Mouse (Mus musculus): ENCODE measurements at regions not wholly inside any gene's neighbourhood (a gene's known extent, or its start where the extent isn't known, plus 50 kb on each side); places are given as distances from the start of the nearest gene placed in this dataset.

DNA sequence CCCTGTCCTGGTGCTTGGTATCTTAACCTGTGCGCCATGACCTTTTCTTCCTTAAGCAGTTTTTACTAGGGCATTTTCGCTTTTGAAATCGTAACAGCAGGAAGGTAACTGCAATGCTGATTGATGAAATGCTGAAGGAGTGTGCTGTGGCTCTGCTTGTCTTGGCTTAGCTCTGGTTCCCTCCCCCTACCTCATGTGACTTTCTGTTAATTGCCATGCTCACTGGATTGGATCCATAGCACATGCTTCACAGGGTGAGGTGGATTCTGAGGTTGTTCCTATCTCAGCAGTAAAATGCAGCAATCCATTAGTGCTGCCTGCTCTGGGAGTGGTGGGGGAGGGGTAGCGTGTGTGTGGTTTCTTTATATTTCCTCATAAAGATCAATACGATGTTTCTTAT is 268.6 kb upstream of the Eef2kmt start:
- ATAC-seq (ENCODE audit: low FRiP score, low TSS enrichment) (no peak), DNase-seq (ENCODE audit: low spot score) (no peak)
- H3K9ac ChIP-seq (ENCODE audit: low read length): no peak overlapping the region
- H3K4me1 ChIP-seq (replicated peaks; ENCODE audit: control insufficient read depth, insufficient read depth): no peaks in the 10 kb centered on the region
- no peaks in the 10 kb centered on the region for H3K36me3 ChIP-seq (ENCODE audit: control insufficient read depth, insufficient read depth, low read length)
- no peaks in the 10 kb centered on the region for H3K9me3 ChIP-seq (ENCODE audit: control insufficient read depth, low read length)
- WGBS: 81% methylated on average over 5 of the region's 5 CpGs
- H3K4me2 ChIP-seq (replicated peaks; ENCODE audit: low read depth): no peak overlapping the region
- H3K4me3 ChIP-seq (ENCODE audit: low read depth, low read length): no peak overlapping the region
- H3K27me3 ChIP-seq (ENCODE audit: control insufficient read depth, insufficient read depth, low read length): no peaks in the 10 kb centered on the region
- TF ChIP-seq CTCF (IDR thresholded peaks at IDR 0.05; ENCODE audit: low read depth) (no peak), EP300 (optimal IDR thresholded peaks at IDR 0.05) (no peak)
- no peak overlapping the region for H3K27ac ChIP-seq (replicated peaks)

DNA sequence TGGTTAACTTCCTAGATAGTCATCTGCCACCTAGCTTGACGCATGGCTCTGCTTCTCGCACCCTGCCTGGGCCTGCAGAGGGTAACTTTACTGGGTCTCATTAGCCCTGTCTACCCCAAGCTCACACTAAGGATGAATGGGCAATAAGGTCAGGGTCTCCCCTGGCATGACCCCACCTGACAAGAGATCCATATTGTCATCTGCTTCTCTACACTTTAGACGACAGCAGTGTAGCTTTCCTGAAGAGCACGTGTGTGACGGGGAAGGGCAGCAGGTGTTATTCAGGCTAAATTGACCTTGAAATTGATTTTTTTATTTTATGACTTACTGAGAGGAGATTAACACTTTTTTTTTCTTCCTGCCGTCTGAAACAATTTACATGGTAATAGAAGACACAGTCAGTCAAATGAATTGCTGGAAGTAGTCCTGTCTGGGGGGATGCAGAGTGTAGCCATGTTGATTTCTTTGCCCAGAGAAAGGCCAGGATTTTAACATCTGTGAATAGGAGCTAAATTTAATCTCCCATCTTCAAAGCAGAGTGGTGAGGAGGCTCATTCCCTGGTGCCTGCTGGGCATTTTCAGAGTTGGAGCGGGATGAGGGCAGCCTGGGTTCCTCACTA is 267.7 kb upstream of the Eef2kmt start:
- Histone ChIP-seq H3K4me3 (ENCODE audit: low read depth, low read length) (no peak overlapping the region), H3K4me1 (replicated peaks; ENCODE audit: control insufficient read depth, insufficient read depth) (no peaks in the 10 kb centered on the region), H3K36me3 (ENCODE audit: control insufficient read depth, insufficient read depth, low read length) (no peaks in the 10 kb centered on the region), H3K4me2 (replicated peaks; ENCODE audit: low read depth) (no peak overlapping the region), H3K9me3 (ENCODE audit: control insufficient read depth, low read length) (no peaks in the 10 kb centered on the region), H3K27me3 (ENCODE audit: control insufficient read depth, insufficient read depth, low read length) (no peaks in the 10 kb centered on the region), H3K9ac (ENCODE audit: low read length) (no peak overlapping the region), H3K27ac (replicated peaks) (no peak overlapping the region)
- 72% methylated on average over 7 of the region's 7 CpGs for WGBS
- ATAC-seq (ENCODE audit: low FRiP score, low TSS enrichment): no peak
- no peak for DNase-seq (ENCODE audit: low spot score)
- TF ChIP-seq CTCF (IDR thresholded peaks at IDR 0.05; ENCODE audit: low read depth): no peak
- TF ChIP-seq EP300 (optimal IDR thresholded peaks at IDR 0.05): no peak

DNA sequence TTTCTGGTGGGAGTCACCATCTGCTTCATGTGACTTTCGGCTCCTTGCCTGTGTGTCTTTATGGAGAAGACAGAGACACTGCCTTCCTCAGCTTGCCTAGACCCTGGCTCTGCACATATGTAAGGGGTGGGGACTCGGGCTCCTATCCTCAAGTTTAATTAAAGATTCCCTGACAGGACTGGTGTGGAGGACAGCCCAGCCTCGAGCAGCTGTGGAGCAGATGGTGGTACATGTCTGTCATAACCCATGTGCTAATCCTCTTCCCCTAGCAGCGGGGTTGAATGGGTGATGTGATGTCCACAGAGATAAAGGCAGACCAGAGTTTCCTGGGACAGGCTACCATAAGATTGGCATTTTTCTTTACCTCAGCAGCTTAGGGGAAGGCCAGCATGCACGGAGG is 262.0 kb upstream of the Eef2kmt start:
- no peak overlapping the region for H3K4me2 ChIP-seq (replicated peaks; ENCODE audit: low read depth)
- H3K4me3 ChIP-seq (ENCODE audit: low read depth, low read length): no peak overlapping the region
- H3K27ac ChIP-seq (replicated peaks): no peak overlapping the region
- no peak overlapping the region for H3K9ac ChIP-seq (ENCODE audit: low read length)
- H3K9me3 ChIP-seq (ENCODE audit: control insufficient read depth, low read length): no peaks in the 10 kb centered on the region
- TF ChIP-seq EP300 (optimal IDR thresholded peaks at IDR 0.05) (no peak), CTCF (IDR thresholded peaks at IDR 0.05; ENCODE audit: low read depth) (no peak)
- H3K4me1 ChIP-seq (replicated peaks; ENCODE audit: control insufficient read depth, insufficient read depth): no peaks in the 10 kb centered on the region
- H3K36me3 ChIP-seq (ENCODE audit: control insufficient read depth, insufficient read depth, low read length): no peaks in the 10 kb centered on the region
- no peak for DNase-seq (ENCODE audit: low spot score)
- 66% methylated on average over 5 of the region's 5 CpGs for WGBS
- no peaks in the 10 kb centered on the region for H3K27me3 ChIP-seq (ENCODE audit: control insufficient read depth, insufficient read depth, low read length)
- ATAC-seq (ENCODE audit: low FRiP score, low TSS enrichment): no peak

DNA sequence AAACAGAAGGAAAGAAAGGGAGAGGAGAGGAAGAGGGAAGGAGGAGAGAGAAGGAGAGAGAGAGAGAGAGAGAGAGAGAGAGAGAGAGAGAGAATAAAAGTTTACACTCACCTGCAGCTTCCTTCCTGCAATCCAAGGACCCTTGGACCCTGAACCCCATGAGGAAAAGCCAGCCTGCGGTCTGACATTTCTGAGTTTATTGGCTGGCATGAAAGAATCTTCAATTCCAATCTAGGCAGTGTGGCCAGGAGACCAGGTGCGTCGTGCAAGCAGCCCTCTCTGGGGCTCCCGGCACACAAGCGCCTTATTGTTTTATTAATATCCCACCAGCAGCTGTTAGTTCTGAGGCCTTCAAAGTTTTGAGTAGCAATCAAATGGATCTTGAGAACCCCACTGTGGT is 260.1 kb upstream of the Eef2kmt start:
- 75% methylated on average over 5 of the region's 5 CpGs for WGBS
- Histone ChIP-seq H3K9me3 (ENCODE audit: control insufficient read depth, low read length) (no peaks in the 10 kb centered on the region), H3K9ac (ENCODE audit: low read length) (no peak overlapping the region), H3K4me2 (replicated peaks; ENCODE audit: low read depth) (no peak overlapping the region), H3K36me3 (ENCODE audit: control insufficient read depth, insufficient read depth, low read length) (no peaks in the 10 kb centered on the region), H3K4me1 (replicated peaks; ENCODE audit: control insufficient read depth, insufficient read depth) (no peaks in the 10 kb centered on the region), H3K27ac (replicated peaks) (no peak overlapping the region), H3K4me3 (ENCODE audit: low read depth, low read length) (no peak overlapping the region), H3K27me3 (ENCODE audit: control insufficient read depth, insufficient read depth, low read length) (no peaks in the 10 kb centered on the region)
- ATAC-seq (ENCODE audit: low FRiP score, low TSS enrichment) (no peak), DNase-seq (ENCODE audit: low spot score) (no peak)
- TF ChIP-seq EP300 (optimal IDR thresholded peaks at IDR 0.05) (no peak), CTCF (IDR thresholded peaks at IDR 0.05; ENCODE audit: low read depth) (no peak)

DNA sequence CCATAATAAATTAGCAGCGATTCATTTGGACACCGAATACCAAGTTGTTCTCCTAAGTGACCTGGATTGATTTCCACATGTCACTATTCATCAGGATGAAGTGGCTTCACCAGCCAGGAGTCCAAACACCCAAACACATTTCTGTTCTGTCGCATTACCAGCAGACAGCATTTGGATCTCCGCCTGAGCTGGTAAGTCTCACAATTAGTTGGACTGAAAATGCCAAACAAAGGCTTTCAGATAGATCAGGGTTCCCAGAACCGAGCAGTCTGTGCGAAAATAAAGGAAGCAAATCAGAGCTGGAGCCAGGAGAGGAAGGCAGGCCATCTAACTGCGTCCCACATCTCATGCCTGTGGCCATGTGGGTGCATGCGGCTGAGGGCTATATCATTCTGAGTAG is 251.5 kb upstream of the Eef2kmt start:
- Histone ChIP-seq H3K36me3 (ENCODE audit: control insufficient read depth, insufficient read depth, low read length) (no peaks in the 10 kb centered on the region), H3K27ac (replicated peaks) (no peak overlapping the region), H3K4me3 (ENCODE audit: low read depth, low read length) (no peak overlapping the region), H3K4me1 (replicated peaks; ENCODE audit: control insufficient read depth, insufficient read depth) (no peaks in the 10 kb centered on the region), H3K27me3 (ENCODE audit: control insufficient read depth, insufficient read depth, low read length) (no peaks in the 10 kb centered on the region), H3K9ac (ENCODE audit: low read length) (no peak overlapping the region), H3K9me3 (ENCODE audit: control insufficient read depth, low read length) (no peaks in the 10 kb centered on the region), H3K4me2 (replicated peaks; ENCODE audit: low read depth) (no peak overlapping the region)
- TF ChIP-seq CTCF (IDR thresholded peaks at IDR 0.05; ENCODE audit: low read depth) (no peak), EP300 (optimal IDR thresholded peaks at IDR 0.05) (no peak)
- ATAC-seq (ENCODE audit: low FRiP score, low TSS enrichment) (no peak), DNase-seq (ENCODE audit: low spot score) (no peak)
- WGBS: 69% methylated on average over 8 of the region's 8 CpGs

DNA sequence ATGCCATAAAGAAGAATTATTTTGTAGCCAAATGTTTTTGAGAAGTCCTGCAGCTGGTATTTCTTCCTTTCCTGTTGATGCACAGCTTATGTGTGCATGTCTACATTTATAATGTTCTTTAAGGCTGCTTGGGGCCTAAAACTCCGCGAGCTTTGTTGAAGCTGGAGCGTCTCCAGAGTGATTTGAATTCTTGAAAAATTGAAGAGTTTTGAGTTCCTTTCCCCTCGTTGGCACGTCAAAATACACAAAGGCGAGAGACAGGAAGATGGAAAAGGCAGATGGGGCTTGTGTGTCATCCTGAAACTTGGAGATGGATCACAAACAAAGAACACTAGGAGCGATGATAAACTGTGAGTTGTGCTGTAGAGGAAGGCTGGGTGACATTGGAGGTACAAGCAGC is 246.2 kb upstream of the Eef2kmt start:
- Histone ChIP-seq H3K27ac (replicated peaks) (no peak overlapping the region), H3K4me2 (replicated peaks; ENCODE audit: low read depth) (no peak overlapping the region), H3K9me3 (ENCODE audit: control insufficient read depth, low read length) (no peaks in the 10 kb centered on the region), H3K36me3 (ENCODE audit: control insufficient read depth, insufficient read depth, low read length) (no peaks in the 10 kb centered on the region), H3K4me3 (ENCODE audit: low read depth, low read length) (no peak overlapping the region), H3K27me3 (ENCODE audit: control insufficient read depth, insufficient read depth, low read length) (no peaks in the 10 kb centered on the region), H3K4me1 (replicated peaks; ENCODE audit: control insufficient read depth, insufficient read depth) (no peaks in the 10 kb centered on the region), H3K9ac (ENCODE audit: low read length) (no peak overlapping the region)
- 72% methylated on average over 7 of the region's 7 CpGs for WGBS
- no peak for DNase-seq (ENCODE audit: low spot score)
- ATAC-seq (ENCODE audit: low FRiP score, low TSS enrichment): no peak
- no peak for TF ChIP-seq EP300 (optimal IDR thresholded peaks at IDR 0.05)

Data from stomach, postnatal 0 days (tissue).